Mouse (Mus musculus) MEL (cell line): ENCODE data around the gene Wfdc5.

Experiments used
- CTCF ChIP-seq, 3 experiments: IDR thresholded peaks in 2 of 3; conservative IDR thresholded peaks in 1 of 3; 2 replicates each; pipeline ENCODE4 v1.5.1; 2011 to 2012; ENCODE audit warnings: low read length in 3 of 3, low read depth in 2 of 3, mild to moderate bottlenecking in 2 of 3, improper control_type of control experiment in 1 of 3, inconsistent platforms in 1 of 3, mixed read lengths in 1 of 3, moderate library complexity in 1 of 3; ENCODE audit not compliant: control insufficient read depth in 1 of 3, insufficient read depth in 1 of 3, poor library complexity in 1 of 3, severe bottlenecking in 1 of 3
- EP300 ChIP-seq, 2 experiments: IDR thresholded peaks; 2 replicates each; pipeline ENCODE4 v1.6.1; 2011; ENCODE audit warnings: improper control_type of control experiment in 2 of 2, low read length in 2 of 2, low read depth in 1 of 2, mild to moderate bottlenecking in 1 of 2
- KAT2A ChIP-seq: conservative IDR thresholded peaks from 2 replicates; pipeline ENCODE4 v1.6.1; 2012; ENCODE audit warnings: low read depth, low read length, improper control_type of control experiment, inconsistent platforms
- MAFK ChIP-seq: IDR thresholded peaks from 2 replicates; pipeline ENCODE4 v1.6.1; 2011; ENCODE audit warnings: low read depth, mild to moderate bottlenecking, low read length, improper control_type of control experiment, borderline replicate concordance
- MYC ChIP-seq: IDR thresholded peaks from 2 replicates; pipeline ENCODE4 v1.6.1; 2011; ENCODE audit warnings: low read depth, mild to moderate bottlenecking, low read length, improper control_type of control experiment, moderate library complexity
- POLR2A ChIP-seq, 2 experiments: IDR thresholded peaks; 2 replicates each; pipeline ENCODE4 v1.6.1; 2011 to 2012; ENCODE audit warnings: low read length in 2 of 2, mild to moderate bottlenecking in 2 of 2, control low read depth in 1 of 2, improper control_type of control experiment in 1 of 2, low read depth in 1 of 2, moderate library complexity in 1 of 2; ENCODE audit not compliant: control insufficient read depth in 1 of 2, insufficient read depth in 1 of 2, poor library complexity in 1 of 2
- POLR2AphosphoS2 ChIP-seq: IDR thresholded peaks from 2 replicates; pipeline ENCODE4 v1.6.1; 2011; ENCODE audit warnings: low read length, improper control_type of control experiment
- TAL1 ChIP-seq: IDR thresholded peaks from 2 replicates; pipeline ENCODE4 v1.6.1; 2012; ENCODE audit warnings: mild to moderate bottlenecking, inconsistent platforms, low read length, moderate library complexity, mixed read lengths

DNA sequence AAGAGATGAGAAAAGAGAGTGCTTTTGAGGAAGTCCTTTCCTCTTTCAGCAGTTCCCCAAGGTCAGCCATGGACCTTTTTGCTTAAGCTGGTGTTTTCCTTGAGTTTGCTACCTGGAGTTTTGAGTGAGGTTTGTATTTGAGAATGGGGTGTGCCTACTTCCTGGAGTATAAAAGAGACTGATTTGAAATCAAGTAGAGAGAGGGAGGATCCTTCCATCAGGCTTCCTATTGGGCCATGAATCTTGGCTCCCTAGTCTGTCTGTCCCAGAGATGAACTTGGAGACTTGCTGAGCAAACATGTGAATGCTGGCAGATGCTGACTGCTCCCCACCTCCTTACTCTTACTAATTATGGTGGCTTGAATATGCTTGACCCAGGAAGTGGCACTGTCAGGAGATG is 9.7 kb upstream of the Wfdc5 start:
- no peak for TF ChIP-seq KAT2A
- no peak for TF ChIP-seq CTCF (IDR thresholded peaks at IDR 0.05 in 2 of 3, conservative IDR thresholded peaks at IDR 0.05 in 1 of 3; ENCODE audit: control insufficient read depth in 1 of 3, insufficient read depth in 1 of 3, low read depth in 2 of 3, low read length in 3 of 3, poor library complexity in 1 of 3, severe bottlenecking in 1 of 3)
- no peak for TF ChIP-seq POLR2A (IDR thresholded peaks at IDR 0.05; ENCODE audit: control insufficient read depth in 1 of 2, insufficient read depth in 1 of 2, low read depth in 1 of 2, low read length in 2 of 2, poor library complexity in 1 of 2)
- TF ChIP-seq EP300 (IDR thresholded peaks at IDR 0.05; ENCODE audit: low read depth in 1 of 2, low read length in 2 of 2), result no peak
- no peak for TF ChIP-seq TAL1
- no peak for TF ChIP-seq MAFK
- TF ChIP-seq POLR2AphosphoS2, result no peak
- no peak for TF ChIP-seq MYC
